Mouse (Mus musculus): Measurements from ENCODE around the gene Ccdc63.

Gene Ccdc63

GRCm38 (mm10) chr5:122085291-122085690, 55.3 kb downstream of the Ccdc63 start:
- DNase-seq (ENCODE audit: low spot score): no peak

GRCm38 (mm10) chr5:122084470-122084869, 56.2 kb downstream of the Ccdc63 start:
- DNase-seq (ENCODE audit: low spot score): no peak

GRCm38 (mm10) chr5:122083282-122083681, 57.3 kb downstream of the Ccdc63 start:
- DNase-seq (ENCODE audit: low spot score): no peak

- no peak for DNase-seq (ENCODE audit: low spot score)
These were observed 59.2 kb downstream of the Ccdc63 start for GRCm38 (mm10) chr5:122081471-122081870.

GRCm38 (mm10) chr5:122080930-122081329, 59.7 kb downstream of the Ccdc63 start:
- DNase-seq (ENCODE audit: low spot score): no peak

GRCm38 (mm10) chr5:122079796-122080195, 60.8 kb downstream of the Ccdc63 start:
- no peak for DNase-seq (ENCODE audit: low spot score)

GRCm38 (mm10) chr5:122077244-122077643, 63.4 kb downstream of the Ccdc63 start:
- no peak for DNase-seq (ENCODE audit: low spot score)

GRCm38 (mm10) chr5:122075736-122076135, 64.9 kb downstream of the Ccdc63 start:
- DNase-seq (ENCODE audit: low spot score): no peak

GRCm38 (mm10) chr5:122071997-122072396, 68.6 kb downstream of the Ccdc63 start:
- no peak for DNase-seq (ENCODE audit: low spot score)

- DNase-seq (ENCODE audit: low spot score): no peak
These were observed 69.4 kb downstream of the Ccdc63 start for GRCm38 (mm10) chr5:122070963-122071800.

- no peak for DNase-seq (ENCODE audit: low spot score)
These were observed 72.1 kb downstream of the Ccdc63 start for GRCm38 (mm10) chr5:122068563-122068962.

GRCm38 (mm10) chr5:122063204-122063933, 77.3 kb downstream of the Ccdc63 start:
- DNase-seq (ENCODE audit: low spot score): no peak

- DNase-seq (ENCODE audit: low spot score): no peak
These were observed 78.1 kb downstream of the Ccdc63 start for GRCm38 (mm10) chr5:122062479-122062878.

GRCm38 (mm10) chr5:122060767-122061333, 79.8 kb downstream of the Ccdc63 start:
- DNase-seq (ENCODE audit: low spot score): no peak

- DNase-seq (ENCODE audit: low spot score): peak; percentile 42
These were observed 81.3 kb downstream of the Ccdc63 start for GRCm38 (mm10) chr5:122059060-122060017.

Measured in ovary, postnatal 14 days (tissue).